Mouse (Mus musculus) brain, embryonic 14.5 days (tissue): ENCODE measurements at regions not wholly inside any gene's neighbourhood (a gene's known extent, or its start where the extent isn't known, plus 50 kb on each side); places are given as distances from the start of the nearest gene placed in this dataset.
A peak's percentile ranks its signal among the peaks of the same experiment; 100 is the strongest.

Experiments
- DNase-seq: peaks from one replicate; pipeline ENCODE4 v3.0.0-alpha.2; 2011; ENCODE audit warnings: low read depth
- CTCF ChIP-seq: fragments of 200-500 bp; IDR thresholded peaks from 2 replicates; pipeline ENCODE4 v1.5.1; 2012; ENCODE audit warnings: inconsistent platforms, mild to moderate bottlenecking, moderate library complexity, borderline replicate concordance; ENCODE audit not compliant: insufficient read depth, insufficient read length; ENCODE audit errors: extremely low read depth
- POLR2A ChIP-seq: fragments of 200-500 bp; IDR thresholded peaks from 2 replicates; pipeline ENCODE4 v1.6.1; 2012; ENCODE audit warnings: mild to moderate bottlenecking, inconsistent platforms, borderline replicate concordance; ENCODE audit not compliant: poor library complexity, insufficient read depth, insufficient read length, severe bottlenecking; ENCODE audit errors: extremely low read depth

- peak; percentile 57 for DNase-seq
These were observed 173.4 kb downstream of the Gm4340 start for GRCm38 (mm10) chr10:104367219-104367618.

GRCm38 (mm10) chr10:104374567-104374966 lies 180.7 kb downstream of the Gm4340 start:
- peak; percentile 41 for DNase-seq
- TF ChIP-seq POLR2A (no peak), CTCF (no peak)

More at GRCm38 (mm10) chr10:104367219-104367618, 173.4 kb downstream of the Gm4340 start:
- TF ChIP-seq CTCF = no peak
- no peak for TF ChIP-seq POLR2A

- TF ChIP-seq POLR2A (no peak), CTCF (no peak)
- DNase-seq = no peak
These were observed 194.4 kb downstream of the Gm4340 start for GRCm38 (mm10) chr10:104388254-104388653.

GRCm38 (mm10) chr10:104395711-104396110 lies 201.9 kb downstream of the Gm4340 start:
- no peak for TF ChIP-seq POLR2A
- TF ChIP-seq CTCF = no peak
- DNase-seq = no peak

GRCm38 (mm10) chr10:104408751-104409150 lies 214.9 kb downstream of the Gm4340 start:
- TF ChIP-seq CTCF (no peak), POLR2A (no peak)
- DNase-seq = no peak

- TF ChIP-seq POLR2A (no peak), CTCF (no peak)
- no peak for DNase-seq
These were observed 228.7 kb downstream of the Gm4340 start for GRCm38 (mm10) chr10:104422541-104422940.

- no peak for DNase-seq
- TF ChIP-seq POLR2A (no peak), CTCF (no peak)
These were observed 229.3 kb downstream of the Gm4340 start for GRCm38 (mm10) chr10:104423161-104423560.

- no peak for TF ChIP-seq CTCF
- no peak for TF ChIP-seq POLR2A
- DNase-seq = no peak
These were observed 229.9 kb downstream of the Gm4340 start for GRCm38 (mm10) chr10:104423761-104424160.

- peak; percentile 20 for DNase-seq
- TF ChIP-seq POLR2A (no peak), CTCF (no peak)
These were observed 251.1 kb downstream of the Gm4340 start for GRCm38 (mm10) chr10:104444926-104445325.

GRCm38 (mm10) chr10:104455549-104456351 lies 261.9 kb downstream of the Gm4340 start:
- peak; percentile 46 for DNase-seq
- no peak for TF ChIP-seq POLR2A
- no peak for TF ChIP-seq CTCF

GRCm38 (mm10) chr10:104456352-104456725 lies 262.5 kb downstream of the Gm4340 start:
- TF ChIP-seq POLR2A (no peak), CTCF (no peak)
- no peak for DNase-seq

- no peak for DNase-seq
- TF ChIP-seq CTCF = no peak
- TF ChIP-seq POLR2A = no peak
These were observed 292.5 kb downstream of the Gm4340 start for GRCm38 (mm10) chr10:104486226-104486944.

- no peak for DNase-seq
- TF ChIP-seq POLR2A (no peak), CTCF (no peak)
These were observed 295.5 kb downstream of the Gm4340 start for GRCm38 (mm10) chr10:104489301-104489700.

- TF ChIP-seq POLR2A (no peak), CTCF (no peak)
- DNase-seq = no peak
These were observed 297.2 kb downstream of the Gm4340 start for GRCm38 (mm10) chr10:104490943-104491631.
